Mouse (Mus musculus): ENCODE data around the gene Fbxo11. TPM values are rescaled to one million over a fixed set of nuclear protein-coding genes. Genes with fewer than 3 reads are reported as not detected.
A peak's percentile ranks its signal among the peaks of the same experiment; 100 is the strongest.
"Not testable (repeated sequence)": the region's sequence is repeated elsewhere in the genome, so short reads cannot be mapped to it uniquely, and the experiment has no call there.

The Fbxo11 gene
- polyA plus RNA-seq, 1 experiment, result 18.5 TPM

GRCm38 (mm10) chr17:87984440-87985214 lies 80.5 kb downstream of the Fbxo11 start:
- Histone ChIP-seq H3K27ac (ENCODE audit: insufficient read depth, low read depth, low read length) (no peak overlapping the region), H3K27me3 (replicated peaks; ENCODE audit: control insufficient read depth, insufficient read depth, low read length) (no peaks in the 10 kb centered on the region), H3K4me1 (ENCODE audit: control insufficient read depth, insufficient read depth, low read length) (peaks cover 4% of the 10 kb centered on the region; the same call in 1 of the 2 replicates), H3K36me3 (ENCODE audit: control insufficient read depth, insufficient read depth, low read length) (peaks cover 1% of the 10 kb centered on the region; the same call in 1 of the 2 replicates), H3K4me3 (ENCODE audit: insufficient read depth, low read depth, low read length) (no peak overlapping the region)
- 87% methylated on average over 20 of the region's 20 CpGs for WGBS
- no peak for TF ChIP-seq CTCF (conservative IDR thresholded peaks at IDR 0.05; ENCODE audit: insufficient read depth, insufficient read length, low read depth, low read length)
- no peak for DNase-seq

- TF ChIP-seq POLR2A (IDR thresholded peaks at IDR 0.05; ENCODE audit: low read depth, low read length) (no peak), CTCF (conservative IDR thresholded peaks at IDR 0.05; ENCODE audit: insufficient read depth, insufficient read length, low read depth, low read length) (no peak)
- Histone ChIP-seq H3K4me1 (ENCODE audit: control insufficient read depth, insufficient read depth, low read length) (peaks cover 4% of the 10 kb centered on the region; the same call in 1 of the 2 replicates), H3K27ac (ENCODE audit: insufficient read depth, low read depth, low read length) (no peak overlapping the region), H3K27me3 (replicated peaks; ENCODE audit: control insufficient read depth, insufficient read depth, low read length) (no peaks in the 10 kb centered on the region), H3K4me3 (ENCODE audit: insufficient read depth, low read depth, low read length) (no peak overlapping the region), H3K36me3 (ENCODE audit: control insufficient read depth, insufficient read depth, low read length) (peaks cover 1% of the 10 kb centered on the region; the same call in 1 of the 2 replicates)
- WGBS, result 32% methylated on average over 4 of the region's 4 CpGs
- peak; percentile 59 for DNase-seq
Measured at GRCm38 (mm10) chr17:87983313-87983712, 81.8 kb downstream of the Fbxo11 start.

GRCm38 (mm10) chr17:87982112-87982511 lies 83.0 kb downstream of the Fbxo11 start:
- H3K36me3 ChIP-seq (ENCODE audit: control insufficient read depth, insufficient read depth, low read length), result peaks cover 1% of the 10 kb centered on the region; the same call in 1 of the 2 replicates
- DNase-seq, result no peak
- no peak overlapping the region for H3K27ac ChIP-seq (ENCODE audit: insufficient read depth, low read depth, low read length)
- no peaks in the 10 kb centered on the region for H3K27me3 ChIP-seq (replicated peaks; ENCODE audit: control insufficient read depth, insufficient read depth, low read length)
- H3K4me1 ChIP-seq (ENCODE audit: control insufficient read depth, insufficient read depth, low read length), result peaks cover 4% of the 10 kb centered on the region; the same call in 1 of the 2 replicates
- TF ChIP-seq CTCF (conservative IDR thresholded peaks at IDR 0.05; ENCODE audit: insufficient read depth, insufficient read length, low read depth, low read length), result peak; percentile 22; the same call in 1 of the 2 replicates
- TF ChIP-seq POLR2A (IDR thresholded peaks at IDR 0.05; ENCODE audit: low read depth, low read length), result no peak
- no peak overlapping the region for H3K4me3 ChIP-seq (ENCODE audit: insufficient read depth, low read depth, low read length)
- 81% methylated on average over 3 of the region's 3 CpGs for WGBS

- not testable (repeated sequence) for H3K4me3 ChIP-seq (ENCODE audit: insufficient read depth, low read depth, low read length); H3K27ac ChIP-seq (ENCODE audit: insufficient read depth, low read depth, low read length); H3K36me3 ChIP-seq (ENCODE audit: control insufficient read depth, insufficient read depth, low read length); H3K4me1 ChIP-seq (ENCODE audit: control insufficient read depth, insufficient read depth, low read length); DNase-seq; H3K27me3 ChIP-seq (replicated peaks; ENCODE audit: control insufficient read depth, insufficient read depth, low read length)
- WGBS, result 86% methylated on average over 1 of the region's 1 CpGs
Measured at GRCm38 (mm10) chr17:87979696-87980095, 85.4 kb downstream of the Fbxo11 start.

- not testable (repeated sequence) for DNase-seq; H3K27ac ChIP-seq (ENCODE audit: insufficient read depth, low read depth, low read length); H3K4me3 ChIP-seq (ENCODE audit: insufficient read depth, low read depth, low read length); H3K4me1 ChIP-seq (ENCODE audit: control insufficient read depth, insufficient read depth, low read length); H3K36me3 ChIP-seq (ENCODE audit: control insufficient read depth, insufficient read depth, low read length); H3K27me3 ChIP-seq (replicated peaks; ENCODE audit: control insufficient read depth, insufficient read depth, low read length)
- WGBS, result 84% methylated on average over 4 of the region's 4 CpGs
Measured at GRCm38 (mm10) chr17:87976927-87977326, 88.2 kb downstream of the Fbxo11 start.

- Histone ChIP-seq H3K36me3 (ENCODE audit: control insufficient read depth, insufficient read depth, low read length) (no peaks in the 10 kb centered on the region), H3K4me1 (ENCODE audit: control insufficient read depth, insufficient read depth, low read length) (no peaks in the 10 kb centered on the region; the same call in 1 of the 2 replicates), H3K4me3 (ENCODE audit: insufficient read depth, low read depth, low read length) (no peak overlapping the region), H3K27ac (ENCODE audit: insufficient read depth, low read depth, low read length) (no peak overlapping the region), H3K27me3 (replicated peaks; ENCODE audit: control insufficient read depth, insufficient read depth, low read length) (no peaks in the 10 kb centered on the region)
- TF ChIP-seq POLR2A (IDR thresholded peaks at IDR 0.05; ENCODE audit: low read depth, low read length), result no peak
- TF ChIP-seq CTCF (conservative IDR thresholded peaks at IDR 0.05; ENCODE audit: insufficient read depth, insufficient read length, low read depth, low read length), result no peak
- WGBS, result 72% methylated on average over 9 of the region's 9 CpGs
- DNase-seq, result no peak
Measured at GRCm38 (mm10) chr17:87976154-87976806, 88.8 kb downstream of the Fbxo11 start.

- Histone ChIP-seq H3K36me3 (ENCODE audit: control insufficient read depth, insufficient read depth, low read length) (no peaks in the 10 kb centered on the region), H3K4me3 (ENCODE audit: insufficient read depth, low read depth, low read length) (peak overlapping the region; percentile 92), H3K27me3 (replicated peaks; ENCODE audit: control insufficient read depth, insufficient read depth, low read length) (no peaks in the 10 kb centered on the region), H3K27ac (ENCODE audit: insufficient read depth, low read depth, low read length) (peak overlapping the region; percentile 34), H3K4me1 (ENCODE audit: control insufficient read depth, insufficient read depth, low read length) (no peaks in the 10 kb centered on the region; the same call in 1 of the 2 replicates)
- DNase-seq, result peak; percentile 69
- WGBS, result under 1% methylated on average over 65 of the region's 68 CpGs
- TF ChIP-seq CTCF (conservative IDR thresholded peaks at IDR 0.05; ENCODE audit: insufficient read depth, insufficient read length, low read depth, low read length) (no peak), POLR2A (IDR thresholded peaks at IDR 0.05; ENCODE audit: low read depth, low read length) (no peak)
Measured at GRCm38 (mm10) chr17:87975229-87975853, 89.8 kb downstream of the Fbxo11 start.
